Comparison of ENCODE assay signal across 13 mouse cellular contexts in the genomic region with DNA sequence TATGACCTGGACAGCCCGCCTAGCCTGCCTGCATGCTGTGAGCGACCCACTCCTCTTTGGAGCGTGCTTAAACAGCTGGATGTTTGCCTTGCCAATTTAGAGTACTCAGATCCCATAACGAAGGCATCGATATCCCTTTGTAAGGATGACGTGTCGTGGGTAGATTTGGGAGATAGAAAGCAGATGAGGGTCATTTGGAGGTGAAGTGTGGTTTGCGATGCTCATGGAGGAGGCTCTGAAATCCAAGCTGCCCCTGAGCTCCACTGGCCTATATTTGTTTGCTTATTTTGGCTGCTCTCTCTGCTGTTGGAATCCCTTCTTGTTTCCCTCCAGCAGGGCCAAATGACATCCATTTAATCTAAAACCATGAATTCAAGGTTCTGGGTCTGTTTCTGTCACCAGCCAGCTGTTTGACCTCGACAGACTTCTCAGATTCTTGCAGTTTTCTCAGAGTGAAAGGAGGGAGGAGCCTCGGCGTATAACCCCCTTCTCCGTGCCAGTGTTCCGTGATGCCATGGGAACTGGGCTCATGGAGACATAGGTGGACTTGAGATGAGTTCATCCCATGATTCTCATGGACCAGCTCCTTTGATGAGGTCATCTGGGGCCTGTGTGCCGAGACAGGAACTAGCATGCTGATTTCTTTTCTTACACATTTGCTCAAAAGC.
DNase-seq lines count a peak whose midpoint lies in the region; ATAC-seq and TF ChIP-seq lines count a peak whose summit lies in the region.
"Had no signal": no experiment of that assay in that cellular context is flagged by ENCODE, and none has a peak within 500 bp of the region (broad histone marks: within the 10 kb centered on the region; RNA-seq: fewer than 3 reads in every experiment).

No protein-coding gene starts in this region.

- WGBS in forebrain, embryonic 10.5 days = 57% methylated on average over 14 of the region's 14 CpGs
- 58% methylated on average over 14 of the region's 14 CpGs for WGBS in forebrain, embryonic 13.5 days
- 29% methylated on average over 14 of the region's 14 CpGs for WGBS in limb, embryonic 14.5 days
- WGBS in liver, embryonic 11.5 days = 66% methylated on average over 14 of the region's 14 CpGs

- TF ChIP-seq POLR2A in limb, embryonic 14.5 days (IDR thresholded peaks at IDR 0.05; ENCODE audit: borderline replicate concordance, extremely low read depth, insufficient read depth, insufficient read length) = no peak

- 0 out of 2 replicates have a peak overlapping the region, but pooled peaks have one; percentile 11 for H3K27ac ChIP-seq in forebrain, embryonic 10.5 days
- H3K27ac ChIP-seq in forebrain, embryonic 13.5 days = no peak overlapping the region
- peak overlapping the region; percentile 72 for H3K27ac ChIP-seq in brown adipose tissue, adult 24 weeks (replicated peaks; ENCODE audit: low read depth, low read length)
- peak overlapping the region; percentile 52 for H3K27ac ChIP-seq in limb, embryonic 14.5 days (replicated peaks; ENCODE audit: low read depth, low read length)
- no peak overlapping the region for H3K27ac ChIP-seq in liver, embryonic 11.5 days (ENCODE audit: low read depth, low read length)
- H3K27ac ChIP-seq: hindbrain, embryonic 14.5 days; liver, embryonic 13.5 days had no signal

- H3K4me1 ChIP-seq in forebrain, embryonic 10.5 days = peaks cover 45% of the 10 kb centered on the region
- H3K4me1 ChIP-seq in forebrain, embryonic 13.5 days = peaks cover 14% of the 10 kb centered on the region
- peaks cover 6% of the 10 kb centered on the region for H3K4me1 ChIP-seq in brown adipose tissue, adult 24 weeks (ENCODE audit: control insufficient read depth, insufficient read depth, insufficient read length, low read length)
- H3K4me1 ChIP-seq in limb, embryonic 14.5 days (ENCODE audit: control insufficient read depth, insufficient read depth, low read length) = peaks cover 48% of the 10 kb centered on the region
- H3K4me1 ChIP-seq in liver, embryonic 11.5 days (replicated peaks; ENCODE audit: control insufficient read depth, insufficient read depth, low read length) = no peaks in the 10 kb centered on the region
- H3K4me1 ChIP-seq: liver, embryonic 13.5 days had no signal

- ATAC-seq in forebrain, embryonic 13.5 days = no peak
- peak; percentile 76 for ATAC-seq in limb, embryonic 14.5 days (ENCODE audit: low FRiP score, low read depth)
- ATAC-seq in liver, embryonic 11.5 days (replicated peaks; ENCODE audit: low FRiP score) = no peak
- ATAC-seq: activated CD4-positive, CD25-positive, alpha-beta regulatory T cell, adult 4 months had no signal

- no peaks in the 10 kb centered on the region for H3K36me3 ChIP-seq in forebrain, embryonic 10.5 days (replicated peaks)
- no peaks in the 10 kb centered on the region for H3K36me3 ChIP-seq in forebrain, embryonic 13.5 days (ENCODE audit: poor library complexity, severe bottlenecking)
- H3K36me3 ChIP-seq in limb, embryonic 14.5 days (ENCODE audit: control insufficient read depth, insufficient read depth, low read length) = no peaks in the 10 kb centered on the region
- no peaks in the 10 kb centered on the region for H3K36me3 ChIP-seq in liver, embryonic 11.5 days (ENCODE audit: control insufficient read depth, insufficient read depth, low read length)
- H3K36me3 ChIP-seq: liver, embryonic 13.5 days had no signal

- no peak overlapping the region for H3K4me2 ChIP-seq in forebrain, embryonic 13.5 days
- no peak overlapping the region for H3K4me2 ChIP-seq in limb, embryonic 14.5 days (replicated peaks; ENCODE audit: low read depth, low read length, severe bottlenecking)
- H3K4me2 ChIP-seq in liver, embryonic 11.5 days = no peak overlapping the region
- H3K4me2 ChIP-seq: hindbrain, embryonic 14.5 days; liver, embryonic 13.5 days had no signal

- H3K9ac ChIP-seq in forebrain, embryonic 13.5 days = no peak overlapping the region
- no peak overlapping the region for H3K9ac ChIP-seq in limb, embryonic 14.5 days (ENCODE audit: low read depth, low read length, severe bottlenecking)
- H3K9ac ChIP-seq in liver, embryonic 11.5 days (ENCODE audit: low read depth, low read length) = no peak overlapping the region
- H3K9ac ChIP-seq: hindbrain, embryonic 14.5 days; liver, embryonic 13.5 days had no signal

- H3K4me3 ChIP-seq in forebrain, embryonic 10.5 days = no peak overlapping the region
- no peak overlapping the region for H3K4me3 ChIP-seq in forebrain, embryonic 13.5 days
- no peak overlapping the region for H3K4me3 ChIP-seq in brown adipose tissue, adult 24 weeks (ENCODE audit: insufficient read depth, low read depth, low read length)
- H3K4me3 ChIP-seq in limb, embryonic 14.5 days (replicated peaks; ENCODE audit: low read length) = no peak overlapping the region
- H3K4me3 ChIP-seq in liver, embryonic 11.5 days (ENCODE audit: low read depth, low read length) = no peak overlapping the region
- H3K4me3 ChIP-seq: liver, embryonic 13.5 days had no signal

- H3K9me3 ChIP-seq in forebrain, embryonic 10.5 days = no peaks in the 10 kb centered on the region
- H3K9me3 ChIP-seq in forebrain, embryonic 13.5 days (replicated peaks) = no peaks in the 10 kb centered on the region
- no peaks in the 10 kb centered on the region for H3K9me3 ChIP-seq in limb, embryonic 14.5 days (ENCODE audit: control insufficient read depth, low read length)
- no peaks in the 10 kb centered on the region for H3K9me3 ChIP-seq in liver, embryonic 11.5 days (ENCODE audit: control insufficient read depth, low read length)
- H3K9me3 ChIP-seq: liver, embryonic 13.5 days had no signal

- intact Hi-C loops in heart, postnatal 36 days (cut with DNase I) = no loop called here

- peaks cover 56% of the 10 kb centered on the region for H3K27me3 ChIP-seq in forebrain, embryonic 10.5 days (ENCODE audit: poor library complexity, severe bottlenecking)
- H3K27me3 ChIP-seq in forebrain, embryonic 13.5 days = peaks cover 22% of the 10 kb centered on the region
- no peaks in the 10 kb centered on the region for H3K27me3 ChIP-seq in limb, embryonic 14.5 days (ENCODE audit: control insufficient read depth, insufficient read depth, low read length)
- H3K27me3 ChIP-seq in liver, embryonic 11.5 days (replicated peaks; ENCODE audit: control insufficient read depth, insufficient read depth, low read length) = no peaks in the 10 kb centered on the region

- DNase-seq in forebrain, embryonic 10.5 days (ENCODE audit: extremely low spot score, low spot score) = no peak
- peak; percentile 25 to 42 for DNase-seq in heart, postnatal 36 days
- DNase-seq in limb, embryonic 14.5 days (ENCODE audit: low spot score) = peak; percentile 75
- DNase-seq in cerebellum, postnatal 14 days = no peak
- no peak for DNase-seq in liver, embryonic 11.5 days (ENCODE audit: low spot score)
- no peak for DNase-seq in layer of hippocampus, adult 8-10 months (ENCODE audit: low spot score in 2 of 2)
- DNase-seq: B cell, adult 2 months; liver, embryonic 13.5 days; thymus, postnatal 25 days had no signal

Comparison
In these comparisons a context has a peak if more than half of its experiments do, and no peak if none do; other contexts are left out.
1. H3K27ac ChIP-seq: peak in forebrain, embryonic 10.5 days (single experiment), brown adipose tissue, adult 24 weeks (single experiment) and limb, embryonic 14.5 days (single experiment); none in forebrain, embryonic 13.5 days (single experiment) and liver, embryonic 11.5 days (single experiment).
2. DNase-seq: peak in heart, postnatal 36 days (2 of 2) and limb, embryonic 14.5 days (single experiment); none in forebrain, embryonic 10.5 days (single experiment), cerebellum, postnatal 14 days (0 of 2), liver, embryonic 11.5 days (single experiment) and layer of hippocampus, adult 8-10 months (0 of 2).